Mouse (Mus musculus): ENCODE data around the gene Npm3. TPM values are rescaled to one million over a fixed set of nuclear protein-coding genes. Genes with fewer than 3 reads are reported as not detected.

Gene Npm3
- polyA plus RNA-seq, 1 experiment: 175 TPM

DNA sequence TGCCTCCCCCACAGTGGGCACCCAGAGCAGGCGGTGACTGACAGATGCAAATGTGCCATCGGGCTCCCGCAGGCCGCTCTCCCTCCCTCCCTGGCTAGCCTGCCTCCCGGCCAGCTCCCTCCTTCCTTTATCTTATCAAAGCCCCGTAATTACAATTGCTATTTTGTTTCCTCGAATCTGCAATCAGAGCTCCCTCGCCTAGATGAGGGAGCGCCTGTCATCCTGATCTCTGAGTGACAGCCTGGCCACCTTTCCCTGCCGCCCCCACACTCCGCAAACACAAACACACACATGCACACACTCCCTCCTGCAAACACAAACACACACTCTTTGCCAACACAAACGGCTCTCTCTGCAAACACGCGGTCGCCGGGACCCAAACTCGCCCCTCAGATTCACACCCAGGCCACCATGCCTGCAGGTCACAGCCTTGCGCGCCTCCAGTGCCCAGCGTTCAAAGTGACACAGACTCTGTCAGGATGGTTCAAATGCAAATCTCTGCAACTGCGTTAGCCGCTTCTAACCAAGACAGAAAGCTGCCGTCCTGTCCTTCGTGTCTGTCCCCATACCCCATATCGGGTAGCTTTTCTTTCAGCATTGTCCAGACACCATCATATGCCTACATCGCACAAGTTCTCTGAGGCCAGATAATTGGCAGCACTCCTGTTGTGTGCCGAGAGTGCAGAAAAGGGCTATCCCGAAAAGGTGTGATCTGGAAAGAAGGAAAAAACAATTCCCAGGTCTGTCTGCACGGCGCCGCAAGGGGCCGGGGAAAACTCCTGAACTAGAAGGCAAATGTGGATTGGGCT is 3.8 kb downstream of the Npm3 start:
- Histone ChIP-seq H3ac (ENCODE audit: control insufficient read depth, insufficient read length, low read depth) (no peak overlapping the region), H3K4me3 (ENCODE audit: insufficient read depth, poor library complexity, severe bottlenecking) (no peak overlapping the region), H3K36me3 (ENCODE audit: control insufficient read depth, insufficient read depth) (peaks cover 7% of the 10 kb centered on the region), H3K79me3 (ENCODE audit: low read depth) (peaks cover 7% of the 10 kb centered on the region), H3K79me2 (ENCODE audit: control insufficient read depth, insufficient read depth) (peaks cover 16% of the 10 kb centered on the region), H3K27me3 (ENCODE audit: control insufficient read depth, insufficient read depth, insufficient read length) (peaks cover 28% of the 10 kb centered on the region)
- no peak for TF ChIP-seq MYOD1 (IDR thresholded peaks at IDR 0.05; ENCODE audit: control insufficient read depth, insufficient read length, low read depth)

DNA sequence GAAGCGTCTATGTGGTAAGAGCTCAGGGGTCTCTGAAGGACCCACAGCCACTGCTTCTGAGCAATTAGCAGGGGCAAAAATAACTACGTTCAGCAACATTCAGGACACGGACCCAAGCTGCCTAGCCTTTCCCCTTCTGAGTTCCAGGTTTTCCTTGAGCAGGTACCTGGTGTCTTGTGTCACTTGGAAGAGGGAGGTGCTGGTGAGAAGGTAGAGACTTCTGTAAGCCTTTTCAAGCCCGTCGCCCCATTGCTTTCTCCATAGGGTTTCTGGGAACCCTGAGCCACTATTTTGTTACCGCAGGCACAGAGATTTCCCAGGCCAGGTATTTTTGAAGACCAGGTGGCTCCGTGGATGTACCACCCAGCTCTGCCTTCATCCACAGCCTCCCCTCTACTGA is 5.8 kb downstream of the Npm3 start:
- TF ChIP-seq USF1 (IDR thresholded peaks at IDR 0.05; ENCODE audit: low read depth): no peak
- TF ChIP-seq CEBPB (IDR thresholded peaks at IDR 0.05; ENCODE audit: low read depth): no peak
- no peak for TF ChIP-seq MYOG (IDR thresholded peaks at IDR 0.05; ENCODE audit: control insufficient read depth, extremely low read depth, insufficient read length)
- no peak for TF ChIP-seq MAX (IDR thresholded peaks at IDR 0.05)
- no peak for TF ChIP-seq CTCF (IDR thresholded peaks at IDR 0.05; ENCODE audit: control insufficient read depth, insufficient read depth, insufficient read length)
- TF ChIP-seq FOSL1 (IDR thresholded peaks at IDR 0.05; ENCODE audit: insufficient read depth, low read length, poor library complexity, severe bottlenecking): no peak
- TF ChIP-seq MYOD1 (IDR thresholded peaks at IDR 0.05; ENCODE audit: control insufficient read depth, insufficient read length, low read depth): no peak
- Histone ChIP-seq H3K79me2 (ENCODE audit: control insufficient read depth, insufficient read depth) (peaks cover 8% of the 10 kb centered on the region), H3K79me3 (ENCODE audit: low read depth) (peaks cover 5% of the 10 kb centered on the region), H3K36me3 (ENCODE audit: control insufficient read depth, insufficient read depth) (peaks cover 4% of the 10 kb centered on the region), H3K27me3 (ENCODE audit: control insufficient read depth, insufficient read depth, insufficient read length) (peaks cover 43% of the 10 kb centered on the region), H3K4me3 (ENCODE audit: insufficient read depth, poor library complexity, severe bottlenecking) (no peak overlapping the region), H3ac (ENCODE audit: control insufficient read depth, insufficient read length, low read depth) (no peak overlapping the region)

DNA sequence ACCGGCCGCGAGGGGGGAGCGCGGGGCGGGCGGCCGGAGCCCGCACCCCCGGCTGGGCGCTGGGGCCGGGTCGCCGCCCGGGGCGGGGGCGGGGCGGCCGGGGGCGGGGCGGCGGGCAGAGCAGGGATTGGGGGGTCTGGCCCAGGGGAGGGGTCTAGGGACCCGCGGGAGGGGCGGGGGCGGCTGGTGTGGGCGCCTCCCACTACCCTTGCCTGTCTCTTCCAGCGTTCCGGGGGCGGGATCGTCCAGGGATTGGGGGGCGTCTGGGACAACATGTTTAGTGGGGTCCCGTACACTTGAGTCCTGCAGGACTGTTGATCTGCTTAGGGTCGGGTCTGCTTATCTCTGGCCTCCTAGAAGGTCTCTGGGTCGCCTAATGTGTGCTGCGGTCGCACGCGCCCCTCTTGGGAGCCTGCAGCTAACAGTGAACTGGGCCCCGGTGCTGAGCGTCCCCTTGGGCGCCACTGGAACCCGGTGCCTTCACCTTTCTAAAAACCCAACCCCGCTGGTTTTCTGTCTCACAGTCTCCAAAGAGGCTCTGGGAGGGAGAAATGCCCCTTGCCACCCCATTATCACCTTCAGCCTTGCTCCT is 6.3 kb downstream of the Npm3 start:
- Histone ChIP-seq H3K36me3 (ENCODE audit: control insufficient read depth, insufficient read depth) (peaks cover 4% of the 10 kb centered on the region), H3K4me3 (ENCODE audit: insufficient read depth, poor library complexity, severe bottlenecking) (no peak overlapping the region), H3K27me3 (ENCODE audit: control insufficient read depth, insufficient read depth, insufficient read length) (peaks cover 44% of the 10 kb centered on the region), H3K79me2 (ENCODE audit: control insufficient read depth, insufficient read depth) (peaks cover 3% of the 10 kb centered on the region), H3ac (ENCODE audit: control insufficient read depth, insufficient read length, low read depth) (no peak overlapping the region), H3K79me3 (ENCODE audit: low read depth) (no peaks in the 10 kb centered on the region)
- TF ChIP-seq MYOG (IDR thresholded peaks at IDR 0.05; ENCODE audit: control insufficient read depth, extremely low read depth, insufficient read length) (no peak), CTCF (IDR thresholded peaks at IDR 0.05; ENCODE audit: control insufficient read depth, insufficient read depth, insufficient read length) (no peak), USF1 (IDR thresholded peaks at IDR 0.05; ENCODE audit: low read depth) (no peak), MYOD1 (IDR thresholded peaks at IDR 0.05; ENCODE audit: control insufficient read depth, insufficient read length, low read depth) (no peak), MAX (IDR thresholded peaks at IDR 0.05) (no peak), FOSL1 (IDR thresholded peaks at IDR 0.05; ENCODE audit: insufficient read depth, low read length, poor library complexity, severe bottlenecking) (no peak), CEBPB (IDR thresholded peaks at IDR 0.05; ENCODE audit: low read depth) (no peak)

DNA sequence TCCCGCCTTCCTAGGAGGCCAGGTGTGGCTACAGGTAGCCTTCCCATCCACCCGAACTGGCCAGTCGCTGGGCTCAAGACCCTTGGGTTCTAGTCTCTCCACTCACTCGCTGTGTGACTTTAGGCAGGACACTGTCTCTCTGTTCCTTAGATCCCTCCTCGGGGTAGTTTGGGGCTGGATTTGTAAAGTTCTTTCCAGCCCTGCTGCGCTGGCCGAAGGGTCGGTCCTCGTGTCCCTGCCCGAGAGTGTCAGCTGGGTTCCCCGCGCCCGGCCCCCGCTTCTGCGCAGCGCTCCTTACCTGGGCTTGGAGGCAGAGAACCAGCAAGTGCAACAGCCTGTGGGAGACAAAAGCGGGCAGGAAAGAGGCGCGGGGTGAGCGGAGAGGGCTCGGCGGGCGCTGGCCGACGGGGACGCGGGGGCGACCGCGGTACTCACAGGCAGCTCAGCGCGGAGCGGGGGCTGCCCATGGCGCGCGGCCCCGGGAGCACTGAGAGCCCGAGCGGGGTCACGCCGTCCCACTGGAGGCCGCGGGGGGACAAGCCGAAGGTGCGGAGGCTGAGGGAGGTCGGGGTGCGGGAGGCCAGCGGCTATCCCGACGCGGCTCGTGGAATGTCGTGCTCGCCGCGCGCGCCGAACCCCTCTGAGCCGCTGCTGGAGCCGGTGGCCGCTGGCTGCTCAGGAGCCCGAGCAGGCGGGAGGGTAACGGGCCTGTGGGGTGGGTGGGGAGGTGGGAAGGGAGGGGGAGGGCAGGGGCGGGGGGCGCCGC is 7.0 kb downstream of the Npm3 start, which contains the start of gene Fgf8:
Gene Fgf8 (minus strand): TSS at position 698 of the 766 bp plus-strand sequence.
- Histone ChIP-seq H3K79me3 (ENCODE audit: low read depth) (no peaks in the 10 kb centered on the region), H3K36me3 (ENCODE audit: control insufficient read depth, insufficient read depth) (peaks cover 4% of the 10 kb centered on the region), H3K4me3 (ENCODE audit: insufficient read depth, poor library complexity, severe bottlenecking) (no peak within 1 kb of the TSS), H3K79me2 (ENCODE audit: control insufficient read depth, insufficient read depth) (no peaks in the 10 kb centered on the region), H3ac (ENCODE audit: control insufficient read depth, insufficient read length, low read depth) (no peak within 1 kb of the TSS), H3K27me3 (ENCODE audit: control insufficient read depth, insufficient read depth, insufficient read length) (peaks cover 44% of the 10 kb centered on the region)
- TF ChIP-seq CEBPB (IDR thresholded peaks at IDR 0.05; ENCODE audit: low read depth) (no peak), MYOD1 (IDR thresholded peaks at IDR 0.05; ENCODE audit: control insufficient read depth, insufficient read length, low read depth) (no peak), FOSL1 (IDR thresholded peaks at IDR 0.05; ENCODE audit: insufficient read depth, low read length, poor library complexity, severe bottlenecking) (no peak), MYOG (IDR thresholded peaks at IDR 0.05; ENCODE audit: control insufficient read depth, extremely low read depth, insufficient read length) (no peak), CTCF (IDR thresholded peaks at IDR 0.05; ENCODE audit: control insufficient read depth, insufficient read depth, insufficient read length) (no peak), USF1 (IDR thresholded peaks at IDR 0.05; ENCODE audit: low read depth) (no peak), MAX (IDR thresholded peaks at IDR 0.05) (no peak)

DNA sequence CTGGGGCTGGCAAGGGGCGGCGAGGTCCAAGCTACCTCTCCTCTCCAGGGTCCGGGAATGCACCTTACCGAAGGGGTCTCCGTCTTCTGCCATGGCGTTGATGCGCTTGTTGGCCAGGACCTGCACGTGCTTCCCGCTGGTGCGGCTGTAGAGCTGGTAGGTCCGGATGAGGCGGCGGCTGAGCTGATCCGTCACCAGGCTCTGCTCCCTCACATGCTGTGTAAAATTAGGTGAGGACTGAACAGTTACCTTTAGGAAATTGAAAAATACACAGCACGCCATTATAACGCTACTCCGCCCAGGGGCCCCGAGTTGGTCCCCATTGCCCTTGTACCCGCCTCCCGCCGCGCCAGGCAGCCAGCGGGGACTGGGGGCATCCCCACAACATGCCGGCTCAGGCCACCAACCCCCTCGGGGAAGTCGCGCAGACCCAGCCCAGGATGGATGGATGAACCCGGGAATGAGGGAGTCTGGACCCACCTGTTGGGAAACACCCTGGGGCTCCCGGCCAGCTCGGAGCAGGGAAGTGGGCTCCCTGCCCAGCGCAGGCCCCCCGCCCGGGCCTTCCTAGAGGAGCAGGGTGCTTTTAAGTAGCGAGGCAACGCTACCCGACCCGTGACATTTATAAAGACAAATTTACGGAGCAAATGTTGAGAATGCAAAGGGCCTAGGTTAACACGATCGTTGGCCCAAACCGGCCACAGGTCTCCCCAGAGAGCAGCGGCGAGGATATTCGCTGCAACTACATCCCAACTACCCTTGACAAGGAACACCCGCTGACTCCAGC is 7.8 kb downstream of the Npm3 start:
- TF ChIP-seq USF1 (IDR thresholded peaks at IDR 0.05; ENCODE audit: low read depth) (no peak), CTCF (IDR thresholded peaks at IDR 0.05; ENCODE audit: control insufficient read depth, insufficient read depth, insufficient read length) (no peak), MYOD1 (IDR thresholded peaks at IDR 0.05; ENCODE audit: control insufficient read depth, insufficient read length, low read depth) (no peak), MYOG (IDR thresholded peaks at IDR 0.05; ENCODE audit: control insufficient read depth, extremely low read depth, insufficient read length) (no peak), CEBPB (IDR thresholded peaks at IDR 0.05; ENCODE audit: low read depth) (no peak), MAX (IDR thresholded peaks at IDR 0.05) (no peak), FOSL1 (IDR thresholded peaks at IDR 0.05; ENCODE audit: insufficient read depth, low read length, poor library complexity, severe bottlenecking) (no peak)
- peaks cover 2% of the 10 kb centered on the region for H3K36me3 ChIP-seq (ENCODE audit: control insufficient read depth, insufficient read depth)
- no peak overlapping the region for H3K4me3 ChIP-seq (ENCODE audit: insufficient read depth, poor library complexity, severe bottlenecking)
- peaks cover 44% of the 10 kb centered on the region for H3K27me3 ChIP-seq (ENCODE audit: control insufficient read depth, insufficient read depth, insufficient read length)
- no peak overlapping the region for H3ac ChIP-seq (ENCODE audit: control insufficient read depth, insufficient read length, low read depth)
- no peaks in the 10 kb centered on the region for H3K79me3 ChIP-seq (ENCODE audit: low read depth)
- no peaks in the 10 kb centered on the region for H3K79me2 ChIP-seq (ENCODE audit: control insufficient read depth, insufficient read depth)

Data from C2C12 (cell line).